Mouse (Mus musculus): ENCODE data around the gene Gm49450. TPM values are rescaled to one million over a fixed set of nuclear protein-coding genes. Genes with fewer than 3 reads are reported as not detected.
A peak's percentile ranks its signal among the peaks of the same experiment; 100 is the strongest.
"Not testable (repeated sequence)": the region's sequence is repeated elsewhere in the genome, so short reads cannot be mapped to it uniquely, and the experiment has no call there.

The Gm49450 gene
- polyA plus RNA-seq, 1 experiment from 2014 or later: not detected

- 55% methylated on average over 17 of the region's 20 CpGs for WGBS
These were observed 25.2 kb upstream of the Gm49450 start for GRCm38 (mm10) chr15:98978409-98979172.

DNA sequence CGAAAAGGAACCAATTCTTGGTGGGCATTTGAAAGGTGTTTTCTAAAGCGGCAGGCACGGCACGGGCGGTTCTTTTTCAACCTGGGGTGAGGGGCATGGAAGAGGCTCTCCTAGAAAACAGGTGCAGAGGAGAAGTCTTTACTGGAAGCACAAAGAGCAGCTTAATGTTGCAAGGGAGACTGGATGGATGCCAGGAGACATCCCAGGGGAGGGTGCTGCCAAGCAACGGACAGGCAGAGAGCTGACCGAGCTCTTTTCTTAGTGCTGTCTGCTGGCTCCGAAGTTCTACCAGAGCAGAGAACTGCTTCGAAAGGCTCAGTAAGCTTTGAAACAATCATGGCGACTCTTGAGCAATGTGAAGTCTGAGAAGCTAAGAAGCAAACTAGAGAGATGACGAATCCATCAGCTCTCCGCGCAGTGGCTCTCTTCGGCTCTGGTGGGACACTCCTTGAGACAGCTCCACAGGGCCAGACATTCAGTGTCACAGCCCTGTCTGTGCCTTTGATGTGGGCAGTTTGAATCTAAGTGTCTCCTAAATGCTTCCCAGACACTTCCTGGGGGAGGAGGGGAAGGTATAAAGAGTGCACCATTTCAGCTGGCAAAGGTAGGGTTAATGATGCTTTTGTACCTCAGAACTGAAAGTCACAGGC is 24.5 kb upstream of the Gm49450 start:
- no peaks in the 10 kb centered on the region for H3K9me3 ChIP-seq (ENCODE audit: control insufficient read depth, low read length)
- no peaks in the 10 kb centered on the region for H3K36me3 ChIP-seq (ENCODE audit: control insufficient read depth, insufficient read depth, low read length)
- 39% methylated on average over 14 of the region's 14 CpGs for WGBS
- H3K4me3 ChIP-seq (ENCODE audit: low read depth, low read length): no peak overlapping the region
- H3K27ac ChIP-seq (replicated peaks; ENCODE audit: low read depth, low read length): peak overlapping the region; percentile 69
- H3K4me2 ChIP-seq (ENCODE audit: low read depth, low read length): peak overlapping the region; percentile 35
- peak; percentile 76 for ATAC-seq (ENCODE audit: low read depth)
- DNase-seq (ENCODE audit: low spot score): peak; percentile 92
- peaks cover 30% of the 10 kb centered on the region for H3K4me1 ChIP-seq (ENCODE audit: control insufficient read depth, insufficient read depth, low read length)
- peak overlapping the region; percentile 31; the same call in 1 of the 2 replicates for H3K9ac ChIP-seq (ENCODE audit: low read depth, low read length)
- no peaks in the 10 kb centered on the region for H3K27me3 ChIP-seq (replicated peaks; ENCODE audit: control insufficient read depth, insufficient read depth, low read length)

More at GRCm38 (mm10) chr15:98978409-98979172, 25.2 kb upstream of the Gm49450 start:
- no peaks in the 10 kb centered on the region for H3K9me3 ChIP-seq (ENCODE audit: control insufficient read depth, low read length)
- DNase-seq (ENCODE audit: low spot score) (no peak), ATAC-seq (ENCODE audit: low read depth) (no peak)
- 0 out of 2 replicates have a peak overlapping the region, but pooled peaks have one; percentile 31 for H3K9ac ChIP-seq (ENCODE audit: low read depth, low read length)
- H3K27ac ChIP-seq (replicated peaks; ENCODE audit: low read depth, low read length): peak overlapping the region; percentile 69
- peak overlapping the region; percentile 35 for H3K4me2 ChIP-seq (ENCODE audit: low read depth, low read length)
- H3K4me1 ChIP-seq (ENCODE audit: control insufficient read depth, insufficient read depth, low read length): peaks cover 30% of the 10 kb centered on the region
- no peaks in the 10 kb centered on the region for H3K36me3 ChIP-seq (ENCODE audit: control insufficient read depth, insufficient read depth, low read length)
- no peaks in the 10 kb centered on the region for H3K27me3 ChIP-seq (replicated peaks; ENCODE audit: control insufficient read depth, insufficient read depth, low read length)
- H3K4me3 ChIP-seq (ENCODE audit: low read depth, low read length): no peak overlapping the region

DNA sequence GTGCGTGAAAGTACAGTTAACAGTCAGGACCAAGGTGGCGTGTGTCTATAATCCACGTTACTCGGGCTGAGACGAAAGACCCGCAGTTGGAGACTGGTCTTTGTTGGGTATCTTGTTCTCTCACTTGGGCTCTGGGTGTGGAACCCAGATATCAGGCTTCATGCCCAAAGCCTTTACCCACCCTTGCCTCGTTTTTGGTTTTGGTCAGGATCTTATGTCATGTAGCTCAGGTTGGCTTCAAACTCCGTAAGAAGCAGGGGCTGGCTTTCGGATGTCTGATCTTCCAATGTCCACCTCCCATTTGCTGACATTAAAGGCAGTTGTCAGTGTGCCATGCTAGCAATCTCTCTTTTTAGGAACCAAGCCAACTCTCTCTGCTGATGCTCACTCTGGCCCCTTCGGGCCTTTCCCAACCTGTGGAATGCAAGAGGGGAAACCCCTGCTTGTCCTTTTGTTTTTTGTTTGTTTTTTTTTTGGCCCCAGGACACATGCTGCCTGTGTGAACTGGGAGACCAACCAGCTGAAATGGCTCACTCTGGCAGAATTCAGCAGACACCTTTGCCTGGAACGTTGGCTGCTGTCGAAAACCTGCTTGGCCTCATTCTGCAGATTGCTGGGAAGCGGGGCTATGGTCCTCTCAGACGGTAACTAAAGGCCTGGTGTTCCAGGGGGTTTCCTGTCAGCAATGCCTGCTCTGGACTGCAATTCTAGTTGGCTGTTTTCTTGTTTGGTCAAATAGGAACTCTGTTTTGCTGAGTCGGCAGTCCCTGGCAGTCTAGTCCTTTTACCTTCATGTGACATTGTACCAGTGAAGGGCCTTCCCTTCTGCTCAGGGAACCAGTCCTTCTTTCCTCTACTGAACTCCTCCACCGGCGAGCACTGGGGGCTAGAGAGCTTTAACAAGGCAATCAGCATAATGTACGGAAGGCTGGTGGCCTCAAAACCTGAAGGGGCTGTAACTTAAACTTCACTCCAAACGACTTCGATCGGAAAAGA is 23.7 kb upstream of the Gm49450 start:
- H3K4me2 ChIP-seq (ENCODE audit: low read depth, low read length): peak overlapping the region; percentile 35
- H3K4me3 ChIP-seq (ENCODE audit: low read depth, low read length): no peak overlapping the region
- ATAC-seq (ENCODE audit: low read depth) (no peak), DNase-seq (ENCODE audit: low spot score) (no peak)
- 50% methylated on average over 21 of the region's 21 CpGs for WGBS
- H3K27me3 ChIP-seq (replicated peaks; ENCODE audit: control insufficient read depth, insufficient read depth, low read length): no peaks in the 10 kb centered on the region
- H3K9ac ChIP-seq (ENCODE audit: low read depth, low read length): peak overlapping the region; percentile 5; the same call in 1 of the 2 replicates
- no peaks in the 10 kb centered on the region for H3K9me3 ChIP-seq (ENCODE audit: control insufficient read depth, low read length)
- H3K36me3 ChIP-seq (ENCODE audit: control insufficient read depth, insufficient read depth, low read length): no peaks in the 10 kb centered on the region
- peak overlapping the region; percentile 69 for H3K27ac ChIP-seq (replicated peaks; ENCODE audit: low read depth, low read length)
- peaks cover 27% of the 10 kb centered on the region for H3K4me1 ChIP-seq (ENCODE audit: control insufficient read depth, insufficient read depth, low read length)

DNA sequence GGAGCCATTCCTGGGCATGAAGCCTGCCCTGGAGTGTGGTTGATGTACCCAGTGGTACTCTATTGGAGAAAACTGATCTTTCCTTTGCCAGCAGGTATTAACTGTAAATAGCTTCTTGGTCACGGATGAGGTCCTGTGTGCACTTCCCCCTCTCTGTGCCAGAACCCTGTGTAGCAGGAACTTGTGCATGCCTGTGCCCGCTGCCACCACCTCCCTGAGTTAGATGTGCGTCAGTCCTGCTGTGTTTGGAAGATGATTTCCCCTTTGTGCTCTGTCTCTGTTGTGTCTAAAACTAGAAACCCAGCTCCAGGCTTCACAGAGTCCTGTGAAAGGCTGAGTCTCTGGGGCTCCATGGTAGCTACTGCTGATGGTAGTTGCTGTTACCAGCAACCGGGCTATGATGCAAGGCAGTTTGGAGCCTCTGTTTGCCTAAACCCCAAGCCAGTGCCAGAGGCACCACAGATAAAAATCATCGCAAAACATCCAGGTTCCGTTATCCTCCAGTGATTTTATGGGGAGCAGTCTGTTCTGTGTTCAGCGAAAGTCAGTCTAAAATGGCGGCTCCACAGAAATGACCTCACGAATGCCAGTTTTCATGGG is 19.8 kb upstream of the Gm49450 start:
- 77% methylated on average over 9 of the region's 9 CpGs for WGBS
- no peaks in the 10 kb centered on the region for H3K36me3 ChIP-seq (ENCODE audit: control insufficient read depth, insufficient read depth, low read length)
- no peak overlapping the region for H3K4me3 ChIP-seq (ENCODE audit: low read depth, low read length)

DNA sequence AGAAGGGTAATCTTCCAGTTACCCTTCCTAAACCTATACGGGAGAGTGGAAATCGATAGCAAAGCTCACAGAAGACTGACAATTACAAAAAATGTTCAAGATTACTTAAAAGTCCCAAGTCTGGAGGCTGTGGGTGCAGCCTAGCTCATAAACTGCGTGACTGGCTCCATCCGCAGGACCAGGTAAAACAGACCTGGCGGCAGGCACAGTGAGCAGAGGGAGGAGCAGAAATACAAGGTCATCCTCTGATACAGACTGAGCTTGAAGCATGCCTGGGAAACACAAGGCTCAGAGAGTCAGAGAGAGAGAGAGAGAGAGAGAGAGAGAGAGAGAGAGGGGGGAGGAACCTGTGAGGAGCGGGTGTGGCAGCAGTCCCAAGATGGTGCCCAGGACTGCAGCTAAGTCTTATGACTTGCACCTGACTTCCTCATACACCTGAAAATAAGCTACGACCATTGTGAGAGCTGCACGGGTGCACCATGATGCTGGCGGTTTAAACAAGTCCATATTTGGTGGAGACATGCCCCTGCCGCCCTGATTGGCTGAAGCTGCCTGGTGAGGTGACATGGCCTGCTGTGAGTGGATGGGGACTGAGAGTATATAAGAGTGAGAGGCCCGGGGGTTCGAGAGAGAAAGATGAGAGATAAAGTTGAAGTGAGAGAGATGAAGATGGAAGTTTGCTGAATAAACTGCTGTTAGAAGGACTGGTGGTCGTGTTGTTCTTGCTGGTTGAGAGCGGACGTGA is 18.4 kb upstream of the Gm49450 start:
- H3K9me3 ChIP-seq (ENCODE audit: control insufficient read depth, low read length); H3K4me2 ChIP-seq (ENCODE audit: low read depth, low read length); H3K36me3 ChIP-seq (ENCODE audit: control insufficient read depth, insufficient read depth, low read length); ATAC-seq (ENCODE audit: low read depth); DNase-seq (ENCODE audit: low spot score); H3K27me3 ChIP-seq (replicated peaks; ENCODE audit: control insufficient read depth, insufficient read depth, low read length); H3K4me3 ChIP-seq (ENCODE audit: low read depth, low read length); H3K9ac ChIP-seq (ENCODE audit: low read depth, low read length): not testable (repeated sequence)
- Histone ChIP-seq H3K4me1 (ENCODE audit: control insufficient read depth, insufficient read depth, low read length) (peaks cover 36% of the 10 kb centered on the region), H3K27ac (replicated peaks; ENCODE audit: low read depth, low read length) (peak overlapping the region; percentile 49; the same call in 1 of the 2 replicates)
- WGBS: 66% methylated on average over 15 of the region's 15 CpGs

More for the DNA sequence above, 19.8 kb upstream of the Gm49450 start:
- ATAC-seq (ENCODE audit: low read depth): 0 out of 2 replicates have a peak, but pooled peaks have one; percentile 12
- Histone ChIP-seq H3K27ac (replicated peaks; ENCODE audit: low read depth, low read length) (peak overlapping the region; percentile 59; the same call in 1 of the 2 replicates), H3K4me1 (ENCODE audit: control insufficient read depth, insufficient read depth, low read length) (peaks cover 49% of the 10 kb centered on the region), H3K4me2 (ENCODE audit: low read depth, low read length) (no peak overlapping the region), H3K27me3 (replicated peaks; ENCODE audit: control insufficient read depth, insufficient read depth, low read length) (no peaks in the 10 kb centered on the region), H3K9me3 (ENCODE audit: control insufficient read depth, low read length) (no peaks in the 10 kb centered on the region), H3K9ac (ENCODE audit: low read depth, low read length) (no peak overlapping the region)
- no peak for DNase-seq (ENCODE audit: low spot score)

GRCm38 (mm10) chr15:98971111-98971510 is 17.8 kb upstream of the Gm49450 start:
- no peak overlapping the region for H3K4me3 ChIP-seq (ENCODE audit: low read depth, low read length)
- no peaks in the 10 kb centered on the region for H3K36me3 ChIP-seq (ENCODE audit: control insufficient read depth, insufficient read depth, low read length)
- peaks cover 32% of the 10 kb centered on the region for H3K4me1 ChIP-seq (ENCODE audit: control insufficient read depth, insufficient read depth, low read length)
- ATAC-seq (ENCODE audit: low read depth): 0 out of 2 replicates have a peak, but pooled peaks have one; percentile 12
- H3K27me3 ChIP-seq (replicated peaks; ENCODE audit: control insufficient read depth, insufficient read depth, low read length): no peaks in the 10 kb centered on the region
- H3K9me3 ChIP-seq (ENCODE audit: control insufficient read depth, low read length): no peaks in the 10 kb centered on the region
- peak; percentile 80 for DNase-seq (ENCODE audit: low spot score)
- WGBS: 15% methylated on average over 4 of the region's 4 CpGs
- peak overlapping the region; percentile 49; the same call in 1 of the 2 replicates for H3K27ac ChIP-seq (replicated peaks; ENCODE audit: low read depth, low read length)
- H3K4me2 ChIP-seq (ENCODE audit: low read depth, low read length): no peak overlapping the region
- H3K9ac ChIP-seq (ENCODE audit: low read depth, low read length): no peak overlapping the region

GRCm38 (mm10) chr15:98969372-98970101 is 16.2 kb upstream of the Gm49450 start:
- ATAC-seq (ENCODE audit: low read depth) (peak; percentile 15; the same call in 1 of the 2 replicates), DNase-seq (ENCODE audit: low spot score) (peak; percentile 77)
- WGBS: 8% methylated on average over 16 of the region's 16 CpGs
- Histone ChIP-seq H3K4me3 (ENCODE audit: low read depth, low read length) (no peak overlapping the region), H3K27ac (replicated peaks; ENCODE audit: low read depth, low read length) (peak overlapping the region; percentile 86), H3K36me3 (ENCODE audit: control insufficient read depth, insufficient read depth, low read length) (no peaks in the 10 kb centered on the region), H3K27me3 (replicated peaks; ENCODE audit: control insufficient read depth, insufficient read depth, low read length) (no peaks in the 10 kb centered on the region), H3K4me1 (ENCODE audit: control insufficient read depth, insufficient read depth, low read length) (peaks cover 32% of the 10 kb centered on the region), H3K9ac (ENCODE audit: low read depth, low read length) (peak overlapping the region; percentile 49; the same call in 1 of the 2 replicates), H3K9me3 (ENCODE audit: control insufficient read depth, low read length) (no peaks in the 10 kb centered on the region), H3K4me2 (ENCODE audit: low read depth, low read length) (peak overlapping the region; percentile 23)
